Mouse (Mus musculus): ENCODE measurements around the gene Opa1. TPM values are rescaled to one million over a fixed set of nuclear protein-coding genes. Genes with fewer than 3 reads are reported as not detected.

The Opa1 gene
- polyA plus RNA-seq (2015; fragmentation: Nextera tagmentation; extraction: Ambion mirVana) = 32.8 and 33.5 TPM in 2 replicates

DNA sequence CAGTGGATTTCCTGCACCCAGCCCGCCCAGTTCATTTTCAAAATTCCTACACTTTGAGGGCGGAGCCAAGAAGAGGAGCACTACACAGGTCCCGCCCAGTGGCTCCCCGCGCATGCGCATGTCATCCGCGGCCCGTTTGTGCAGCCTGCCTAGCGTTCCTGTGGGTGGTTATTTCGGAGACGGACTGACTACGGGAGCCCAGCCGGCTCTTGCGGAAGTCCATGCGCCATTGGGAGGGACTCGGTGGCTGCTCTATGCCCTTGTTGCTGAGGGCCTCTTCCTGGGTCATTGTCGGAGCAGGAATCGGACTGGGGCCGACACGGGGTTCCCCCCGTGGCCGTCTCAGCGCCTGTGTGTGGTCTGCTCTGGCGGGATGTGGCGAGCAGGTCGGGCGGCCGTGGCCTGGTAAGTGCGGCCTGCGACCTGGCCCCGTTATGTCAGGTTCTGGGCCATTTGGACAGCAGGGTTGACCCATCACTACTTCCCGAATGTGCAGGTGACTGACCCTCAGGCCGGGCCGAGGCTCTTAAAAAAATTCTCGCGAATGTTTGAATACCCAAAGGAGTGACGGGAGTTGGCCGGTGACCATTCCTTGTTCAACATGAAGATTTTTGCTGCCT, at the start of gene Opa1:
Gene Opa1 (plus strand): TSS at position 168 of the 620 bp plus-strand sequence.
- Histone ChIP-seq H3K9ac (peak within 1 kb of the TSS; percentile 97), H3K4me3 (replicated peaks) (peak within 1 kb of the TSS; percentile 97), H3K27me3 (0 out of 2 replicates have a peak, but pooled peaks cover 9% of the 10 kb centered on the region), H3K4me2 (peak within 1 kb of the TSS; percentile 80), H3K27ac (0 out of 2 replicates have a peak within 1 kb of the TSS, but pooled peaks have one; percentile 51), H3K9me3 (replicated peaks) (no peaks in the 10 kb centered on the region), H3K4me1 (peaks cover 12% of the 10 kb centered on the region), H3K36me3 (no peaks in the 10 kb centered on the region)
- peak; percentile 99 for ATAC-seq (replicated peaks; ENCODE audit: low FRiP score)
- under 1% methylated on average over 39 of the region's 39 CpGs for WGBS

GRCm38 (mm10) chr16:29533641-29534040, 45.5 kb upstream of the Opa1 start:
- no peak for ATAC-seq (replicated peaks; ENCODE audit: low FRiP score)
- H3K4me2 ChIP-seq = no peak overlapping the region
- H3K27ac ChIP-seq = no peak overlapping the region
- H3K4me3 ChIP-seq (replicated peaks) = no peak overlapping the region
- H3K9me3 ChIP-seq (replicated peaks) = no peaks in the 10 kb centered on the region
- H3K36me3 ChIP-seq = no peaks in the 10 kb centered on the region
- H3K9ac ChIP-seq = no peak overlapping the region
- WGBS = 84% methylated on average over 6 of the region's 6 CpGs
- no peaks in the 10 kb centered on the region; the same call in 1 of the 2 replicates for H3K27me3 ChIP-seq
- H3K4me1 ChIP-seq = no peaks in the 10 kb centered on the region

GRCm38 (mm10) chr16:29535866-29536265, 43.3 kb upstream of the Opa1 start:
- ATAC-seq (replicated peaks; ENCODE audit: low FRiP score) = no peak
- H3K27ac ChIP-seq = no peak overlapping the region
- H3K36me3 ChIP-seq = no peaks in the 10 kb centered on the region
- 80% methylated on average over 4 of the region's 4 CpGs for WGBS
- no peak overlapping the region for H3K9ac ChIP-seq
- H3K4me2 ChIP-seq = no peak overlapping the region
- no peaks in the 10 kb centered on the region for H3K4me1 ChIP-seq
- H3K27me3 ChIP-seq = no peaks in the 10 kb centered on the region; the same call in 1 of the 2 replicates
- H3K9me3 ChIP-seq (replicated peaks) = no peaks in the 10 kb centered on the region
- H3K4me3 ChIP-seq (replicated peaks) = no peak overlapping the region

DNA sequence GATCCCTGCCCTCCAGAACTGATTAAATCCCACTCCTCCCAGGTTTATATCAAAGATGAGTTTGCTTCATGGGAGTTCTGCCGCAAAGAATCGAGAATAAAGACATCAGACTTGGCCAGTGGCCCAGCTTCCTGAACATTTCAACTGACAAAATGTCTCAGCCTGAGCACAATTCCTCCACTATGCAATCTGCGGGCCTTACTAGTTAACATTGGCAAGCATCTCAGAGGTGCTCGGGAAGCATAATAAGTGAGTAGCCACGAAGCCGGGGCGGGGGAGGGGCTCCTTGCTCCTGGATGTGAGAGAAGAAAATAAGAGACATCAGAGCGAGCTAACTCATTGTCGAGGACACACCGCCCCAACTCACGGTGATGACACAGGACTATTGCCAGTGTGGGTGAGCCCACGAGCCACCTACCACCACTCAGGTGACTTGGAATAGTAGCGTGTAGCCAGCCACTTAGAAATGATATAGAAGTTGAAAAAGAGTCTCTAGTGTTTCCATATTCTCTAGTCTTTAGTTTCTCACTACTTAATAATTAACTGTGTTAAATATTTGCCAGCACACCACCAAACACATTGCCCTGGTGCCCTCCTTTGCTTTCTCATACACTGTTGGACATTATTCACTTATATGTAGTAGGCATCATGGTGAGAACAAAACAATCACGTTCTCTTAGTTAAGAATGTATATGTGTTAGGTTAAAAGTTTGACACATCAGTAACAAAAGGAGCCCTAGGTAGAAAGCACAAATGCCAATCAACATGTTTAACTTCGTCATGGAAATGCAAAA, 42.5 kb upstream of the Opa1 start:
- Histone ChIP-seq H3K9me3 (replicated peaks) (no peaks in the 10 kb centered on the region), H3K4me2 (no peak overlapping the region), H3K4me1 (no peaks in the 10 kb centered on the region), H3K27ac (peak overlapping the region; percentile 59; the same call in 1 of the 2 replicates), H3K27me3 (no peaks in the 10 kb centered on the region; the same call in 1 of the 2 replicates), H3K9ac (no peak overlapping the region), H3K4me3 (replicated peaks) (no peak overlapping the region), H3K36me3 (no peaks in the 10 kb centered on the region)
- 67% methylated on average over 15 of the region's 15 CpGs for WGBS
- ATAC-seq (replicated peaks; ENCODE audit: low FRiP score) = peak; percentile 79

- Histone ChIP-seq H3K4me3 (replicated peaks) (no peak overlapping the region), H3K27ac (no peak overlapping the region), H3K36me3 (no peaks in the 10 kb centered on the region), H3K4me1 (no peaks in the 10 kb centered on the region), H3K9me3 (replicated peaks) (no peaks in the 10 kb centered on the region), H3K4me2 (no peak overlapping the region), H3K27me3 (no peaks in the 10 kb centered on the region), H3K9ac (no peak overlapping the region)
- no peak for ATAC-seq (replicated peaks; ENCODE audit: low FRiP score)
Observed at GRCm38 (mm10) chr16:29539906-29540305, 39.2 kb upstream of the Opa1 start.

GRCm38 (mm10) chr16:29541261-29541683, 37.9 kb upstream of the Opa1 start:
- Histone ChIP-seq H3K36me3 (no peaks in the 10 kb centered on the region), H3K9ac (no peak overlapping the region), H3K27me3 (no peaks in the 10 kb centered on the region), H3K4me3 (replicated peaks) (no peak overlapping the region), H3K4me1 (no peaks in the 10 kb centered on the region), H3K9me3 (replicated peaks) (no peaks in the 10 kb centered on the region), H3K4me2 (0 out of 2 replicates have a peak overlapping the region, but pooled peaks have one; percentile 12), H3K27ac (peak overlapping the region; percentile 37; the same call in 1 of the 2 replicates)
- ATAC-seq (replicated peaks; ENCODE audit: low FRiP score) = peak; percentile 71
- 60% methylated on average over 11 of the region's 11 CpGs for WGBS

DNA sequence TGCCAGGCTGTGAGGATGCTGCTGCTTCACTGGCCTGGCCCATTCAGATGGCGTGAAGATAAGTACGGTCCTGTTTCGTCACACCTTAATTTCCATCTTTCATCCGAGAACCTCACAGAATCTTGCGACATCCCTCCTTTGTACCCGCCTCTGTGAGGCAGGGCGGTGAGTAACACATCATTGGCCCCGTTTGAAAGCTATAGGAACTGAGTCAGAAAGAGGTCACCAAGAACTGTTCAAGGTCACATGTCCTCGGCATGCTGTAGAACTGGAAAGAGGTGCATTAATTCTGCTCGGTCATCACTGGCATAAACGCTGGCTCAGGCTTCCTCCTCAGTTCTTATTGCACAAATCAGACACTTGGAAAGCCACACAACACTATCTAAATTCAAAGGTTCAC, 34.3 kb upstream of the Opa1 start, which contains the start of gene Atp13a4:
Gene Atp13a4 (minus strand): TSS at position 36 of the 400 bp plus-strand sequence.
- WGBS = 79% methylated on average over 11 of the region's 11 CpGs
- Histone ChIP-seq H3K27ac (no peak within 1 kb of the TSS), H3K27me3 (no peaks in the 10 kb centered on the region), H3K4me2 (no peak within 1 kb of the TSS), H3K4me1 (no peaks in the 10 kb centered on the region), H3K9me3 (replicated peaks) (no peaks in the 10 kb centered on the region), H3K4me3 (replicated peaks) (no peak within 1 kb of the TSS), H3K9ac (no peak within 1 kb of the TSS), H3K36me3 (no peaks in the 10 kb centered on the region)
- ATAC-seq (replicated peaks; ENCODE audit: low FRiP score) = no peak

DNA sequence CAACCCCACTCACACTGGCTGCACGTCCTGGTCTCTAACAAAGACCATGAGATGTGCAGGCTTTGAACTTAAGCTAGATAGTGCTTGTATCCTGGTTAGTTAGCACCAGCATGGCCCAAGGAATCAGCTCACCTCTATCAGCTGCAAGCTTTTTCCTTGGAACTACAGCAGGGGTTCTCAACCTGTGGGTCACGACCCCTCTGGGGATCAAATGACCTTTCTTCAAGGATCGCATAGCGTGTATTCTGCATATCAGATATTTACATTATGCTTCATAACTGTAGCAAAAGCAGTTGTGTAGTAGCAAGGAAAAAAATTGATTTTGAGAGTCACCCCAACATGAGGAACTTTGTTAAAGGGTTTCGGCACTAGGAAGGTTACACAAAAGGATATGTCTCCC, 19.5 kb upstream of the Opa1 start:
- H3K4me1 ChIP-seq = no peaks in the 10 kb centered on the region
- no peak overlapping the region for H3K4me3 ChIP-seq (replicated peaks)
- no peaks in the 10 kb centered on the region for H3K36me3 ChIP-seq
- peaks cover 18% of the 10 kb centered on the region; the same call in 1 of the 2 replicates for H3K27me3 ChIP-seq
- no peak overlapping the region for H3K4me2 ChIP-seq
- no peak overlapping the region for H3K27ac ChIP-seq
- no peak for ATAC-seq (replicated peaks; ENCODE audit: low FRiP score)
- 79% methylated on average over 5 of the region's 5 CpGs for WGBS
- H3K9ac ChIP-seq = no peak overlapping the region
- no peaks in the 10 kb centered on the region for H3K9me3 ChIP-seq (replicated peaks)

DNA sequence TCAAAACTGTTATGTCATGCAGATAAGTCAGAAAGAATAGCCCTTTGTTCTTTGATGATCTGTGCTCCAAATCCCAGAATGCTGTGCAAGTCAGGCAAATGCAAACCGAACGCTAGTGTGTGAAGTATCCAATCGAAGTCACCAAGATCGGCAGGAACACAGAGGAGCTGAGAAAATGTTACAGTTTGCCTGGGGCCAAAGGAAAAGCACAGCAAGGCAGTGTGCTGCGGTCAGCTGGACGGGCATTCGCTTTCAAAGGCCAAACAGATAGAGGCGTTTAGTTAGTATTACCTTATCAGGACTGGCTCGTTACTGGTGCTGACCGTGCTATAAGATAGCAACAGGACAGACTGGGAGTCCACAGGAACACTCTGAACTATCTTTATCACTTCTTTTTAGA, 18.7 kb upstream of the Opa1 start:
- WGBS = 52% methylated on average over 10 of the region's 10 CpGs

DNA sequence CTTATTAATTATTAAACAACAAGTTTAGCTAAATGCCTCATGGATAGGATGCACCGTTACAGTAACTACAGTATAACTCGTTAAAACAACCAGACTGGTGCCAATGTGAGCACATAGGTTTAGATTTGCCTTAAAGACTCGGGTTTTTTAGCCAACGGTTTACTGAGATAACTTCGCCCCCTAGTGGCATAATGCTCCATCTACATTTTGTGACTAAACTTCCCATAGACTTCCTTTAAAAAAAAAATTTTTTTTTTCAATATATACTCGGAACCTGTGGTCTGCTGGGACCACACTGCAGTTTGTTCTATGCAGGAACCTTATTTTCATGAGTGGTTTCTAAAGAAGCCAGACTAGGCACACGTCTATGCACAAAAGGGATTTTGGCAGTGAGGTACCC, 18.3 kb upstream of the Opa1 start:
- H3K27ac ChIP-seq = no peak overlapping the region
- H3K4me2 ChIP-seq = peak overlapping the region; percentile 42
- H3K9ac ChIP-seq = no peak overlapping the region
- H3K27me3 ChIP-seq = peaks cover 18% of the 10 kb centered on the region; the same call in 1 of the 2 replicates
- no peaks in the 10 kb centered on the region for H3K4me1 ChIP-seq
- WGBS = 7% methylated on average over 7 of the region's 7 CpGs
- no peaks in the 10 kb centered on the region for H3K36me3 ChIP-seq
- ATAC-seq (replicated peaks; ENCODE audit: low FRiP score) = no peak
- H3K4me3 ChIP-seq (replicated peaks) = no peak overlapping the region
- no peaks in the 10 kb centered on the region for H3K9me3 ChIP-seq (replicated peaks)

More for the DNA sequence above, 18.7 kb upstream of the Opa1 start:
- H3K4me3 ChIP-seq (replicated peaks) = no peak overlapping the region
- peak overlapping the region; percentile 42 for H3K4me2 ChIP-seq
- no peak for ATAC-seq (replicated peaks; ENCODE audit: low FRiP score)
- H3K9ac ChIP-seq = no peak overlapping the region
- no peaks in the 10 kb centered on the region for H3K36me3 ChIP-seq
- no peak overlapping the region for H3K27ac ChIP-seq
- no peaks in the 10 kb centered on the region for H3K4me1 ChIP-seq
- H3K27me3 ChIP-seq = peaks cover 18% of the 10 kb centered on the region; the same call in 1 of the 2 replicates
- H3K9me3 ChIP-seq (replicated peaks) = no peaks in the 10 kb centered on the region

DNA sequence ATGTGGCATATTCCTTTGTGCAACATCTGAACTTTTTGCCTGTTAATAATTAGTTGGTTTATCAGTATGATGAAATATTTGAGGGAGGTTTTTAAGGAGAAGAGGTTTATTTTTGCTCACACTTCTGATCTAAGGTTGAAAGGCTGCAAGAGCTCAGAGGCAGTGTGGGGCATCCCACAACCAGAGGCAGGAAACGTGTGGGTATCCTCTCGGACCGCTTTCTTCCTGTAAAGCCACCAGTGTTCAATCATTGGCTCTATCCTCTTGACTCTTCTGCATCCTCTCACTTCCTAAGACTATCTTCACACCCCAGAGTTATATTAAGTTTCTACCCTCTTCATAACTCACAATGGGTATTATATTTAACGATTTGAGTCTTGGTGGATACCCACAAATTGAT, 5.1 kb upstream of the Opa1 start:
- Histone ChIP-seq H3K9ac (no peak overlapping the region), H3K36me3 (no peaks in the 10 kb centered on the region), H3K27me3 (0 out of 2 replicates have a peak, but pooled peaks cover 9% of the 10 kb centered on the region), H3K4me1 (0 out of 2 replicates have a peak, but pooled peaks cover 3% of the 10 kb centered on the region), H3K9me3 (replicated peaks) (no peaks in the 10 kb centered on the region), H3K4me2 (no peak overlapping the region), H3K4me3 (replicated peaks) (no peak overlapping the region), H3K27ac (no peak overlapping the region)
- 69% methylated on average over 4 of the region's 4 CpGs for WGBS
- no peak for ATAC-seq (replicated peaks; ENCODE audit: low FRiP score)

GRCm38 (mm10) chr16:29575620-29576019, 3.5 kb upstream of the Opa1 start:
- H3K4me1 ChIP-seq = peaks cover 12% of the 10 kb centered on the region
- no peaks in the 10 kb centered on the region for H3K36me3 ChIP-seq
- no peak overlapping the region for H3K9ac ChIP-seq
- ATAC-seq (replicated peaks; ENCODE audit: low FRiP score) = no peak
- H3K4me3 ChIP-seq (replicated peaks) = no peak overlapping the region
- H3K9me3 ChIP-seq (replicated peaks) = no peaks in the 10 kb centered on the region
- H3K27ac ChIP-seq = no peak overlapping the region
- 0 out of 2 replicates have a peak, but pooled peaks cover 9% of the 10 kb centered on the region for H3K27me3 ChIP-seq
- no peak overlapping the region for H3K4me2 ChIP-seq
- WGBS = 11% methylated on average over 5 of the region's 5 CpGs
